Mouse (Mus musculus): ENCODE measurements at regions not wholly inside any gene's neighbourhood (a gene's known extent, or its start where the extent isn't known, plus 50 kb on each side); places are given as distances from the start of the nearest gene placed in this dataset.

DNA sequence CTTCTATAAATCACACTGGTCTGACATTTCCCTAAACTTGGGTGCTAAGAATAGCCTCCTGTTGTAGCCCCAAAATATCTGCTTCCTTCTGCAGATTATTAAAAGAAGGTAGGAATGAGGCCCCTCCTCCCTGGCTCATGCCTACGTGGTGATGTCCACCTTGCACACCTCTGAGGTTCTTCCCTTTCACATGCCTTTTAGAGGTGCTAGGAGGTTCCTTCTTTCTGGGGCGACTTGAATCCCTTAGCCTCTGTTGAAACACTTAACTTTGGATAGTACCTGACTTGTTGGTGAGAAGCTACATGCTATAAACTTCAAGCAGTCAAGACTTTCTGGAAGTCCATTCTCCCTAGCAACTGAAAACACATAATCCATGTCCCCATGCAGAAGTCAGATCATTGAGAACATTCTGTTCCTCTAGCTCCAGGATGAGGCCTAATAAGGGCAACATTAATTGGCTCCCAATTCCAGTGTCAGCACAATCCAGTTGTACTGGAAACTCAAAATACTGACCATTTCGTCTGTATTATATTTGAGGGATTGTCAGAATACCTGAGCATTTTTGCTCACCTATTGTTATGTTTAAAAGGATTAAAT lies 313.5 kb downstream of the Epha4 start:
- DNase-seq (ENCODE audit: low spot score), result no peak

DNA sequence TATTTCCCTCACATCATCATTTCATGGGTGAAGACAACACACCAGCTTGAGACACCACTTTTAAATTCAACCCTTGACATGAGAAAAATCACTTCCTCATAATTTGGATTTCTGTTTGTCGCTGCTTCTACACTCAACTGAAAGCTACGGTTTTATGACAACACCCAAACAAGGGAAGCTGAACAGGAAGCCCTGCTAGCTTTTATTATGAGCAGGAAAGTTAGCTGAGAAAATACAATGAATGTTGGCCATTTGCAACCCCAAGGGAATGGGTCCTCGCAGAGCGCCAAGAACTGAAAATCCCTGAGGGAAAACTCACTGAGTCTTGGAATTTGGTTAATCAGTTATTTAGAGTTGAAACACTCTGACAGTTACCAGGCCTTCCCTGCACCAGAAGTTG lies 311.9 kb downstream of the Epha4 start:
- no peak for DNase-seq (ENCODE audit: low spot score)

DNA sequence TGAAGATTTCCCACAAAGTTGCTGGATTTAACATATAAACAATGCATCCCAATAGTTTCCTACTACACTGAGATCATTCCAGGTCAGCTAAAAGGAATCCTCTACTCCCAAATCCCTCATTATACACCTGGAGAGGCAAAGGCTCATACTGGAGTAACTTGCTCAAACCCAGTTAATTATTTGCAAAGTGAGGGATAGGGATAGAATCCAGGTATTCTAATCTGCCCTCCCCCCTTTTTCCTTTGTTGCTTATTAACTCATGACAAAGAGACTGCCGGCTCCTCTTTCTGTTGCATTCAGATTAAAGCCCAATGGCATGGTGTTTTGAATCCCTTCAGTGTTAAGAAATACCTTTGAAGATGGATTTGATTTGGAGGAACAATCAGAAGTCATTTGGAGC lies 308.4 kb downstream of the Epha4 start:
- no peak for DNase-seq (ENCODE audit: low spot score)

DNA sequence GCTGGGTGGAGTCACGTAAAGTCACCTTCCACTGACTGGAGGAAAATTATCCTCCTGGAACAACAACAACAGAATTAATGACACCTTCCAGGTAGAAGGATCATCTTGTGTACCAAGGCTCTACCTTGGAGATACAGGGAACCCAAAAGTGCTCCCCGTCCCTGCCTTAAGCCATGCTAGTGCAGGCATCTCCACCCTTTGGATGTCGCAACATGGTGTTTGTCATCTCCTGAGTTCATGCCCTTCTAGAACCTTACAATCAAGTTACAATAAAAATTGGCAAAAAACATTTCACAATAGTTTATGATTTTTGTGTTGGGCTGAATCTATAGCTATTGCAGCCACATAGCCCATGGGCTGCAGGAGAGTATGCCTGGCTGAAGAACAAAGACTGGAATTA lies 305.5 kb downstream of the Epha4 start:
- no peak for DNase-seq (ENCODE audit: low spot score)

DNA sequence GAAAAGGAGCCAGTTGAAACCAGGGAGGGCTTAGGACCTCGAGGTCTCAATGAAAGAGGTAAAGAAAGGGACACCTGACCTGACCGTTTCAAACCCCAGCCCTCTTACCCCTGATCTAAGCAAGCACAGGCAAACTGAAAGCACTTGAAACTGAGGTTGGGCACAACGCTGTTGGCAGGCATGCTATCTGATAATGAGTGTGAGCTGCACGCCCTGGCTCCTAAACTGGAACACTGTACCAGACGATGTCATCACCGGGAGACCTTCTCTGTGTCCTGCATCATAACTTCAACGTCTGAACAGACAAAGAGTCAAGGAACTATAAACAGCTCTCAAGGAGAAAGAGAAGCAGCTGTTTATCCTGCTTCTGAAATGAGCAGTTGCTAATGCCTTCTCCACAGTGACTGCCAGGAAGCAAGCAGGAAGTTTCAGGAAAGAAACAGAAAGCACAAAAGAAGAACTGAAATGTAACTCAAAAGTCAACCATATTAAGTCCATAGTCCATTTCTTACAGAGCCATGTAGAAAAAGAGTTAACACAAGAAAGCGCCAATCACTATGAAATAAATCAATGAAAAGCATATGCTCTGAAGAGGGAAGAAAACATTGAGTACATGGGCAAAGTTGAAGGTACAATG lies 301.3 kb downstream of the Epha4 start:
- no peak for DNase-seq (ENCODE audit: low spot score)

DNA sequence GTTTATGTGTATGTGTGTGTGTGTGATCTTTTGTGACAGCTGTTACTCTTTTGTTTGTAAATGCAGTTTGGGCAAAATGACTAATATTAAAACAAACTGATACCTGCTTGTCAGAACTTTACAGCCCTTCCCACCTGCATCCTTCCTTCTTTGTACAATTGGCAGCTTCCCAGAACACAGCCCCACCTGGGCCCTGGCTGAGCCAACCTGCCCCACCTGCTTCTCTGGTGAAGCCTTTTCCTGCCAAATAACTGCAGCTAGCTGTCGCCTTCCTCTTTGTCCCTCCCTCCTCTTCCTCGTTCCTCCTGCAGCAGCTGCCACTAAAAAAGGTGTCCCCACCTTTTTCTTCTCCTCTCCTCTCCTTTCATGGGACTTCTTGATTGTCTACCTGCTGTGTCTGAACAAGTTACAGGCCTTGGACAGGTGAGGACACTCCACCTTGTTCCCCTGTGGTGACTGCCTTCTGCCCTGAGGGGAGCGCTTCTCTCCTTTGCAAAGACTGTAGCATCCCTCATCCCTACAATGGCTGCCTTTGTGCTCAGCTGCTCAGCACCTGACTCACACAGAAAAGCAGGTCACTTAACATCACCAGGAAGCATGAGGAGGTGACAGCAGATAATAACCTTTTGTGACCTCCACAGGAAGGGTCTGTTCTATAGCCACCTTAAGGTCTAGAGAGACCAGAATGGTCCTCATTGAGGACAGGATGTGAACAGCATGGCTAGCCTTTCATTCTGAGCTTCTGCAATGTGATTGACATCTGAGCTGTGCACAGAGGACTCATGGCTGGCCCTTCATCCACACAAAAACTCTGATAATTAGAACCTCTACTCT lies 295.2 kb downstream of the Epha4 start:
- no peak for DNase-seq (ENCODE audit: low spot score)

DNA sequence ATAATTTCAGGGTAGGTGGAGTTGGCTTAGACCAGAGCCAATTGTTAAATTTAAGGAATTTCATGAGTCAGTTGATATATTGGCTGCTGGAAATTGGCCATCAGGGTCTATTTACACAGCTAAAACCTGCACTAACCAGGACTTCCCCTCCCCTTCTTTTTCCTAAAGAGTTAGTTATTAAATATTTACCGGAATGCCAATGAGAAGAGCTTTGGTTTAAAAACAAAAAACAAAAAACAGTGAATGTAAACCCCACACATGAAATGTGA lies 294.6 kb downstream of the Epha4 start:
- DNase-seq (ENCODE audit: low spot score), result no peak

DNA sequence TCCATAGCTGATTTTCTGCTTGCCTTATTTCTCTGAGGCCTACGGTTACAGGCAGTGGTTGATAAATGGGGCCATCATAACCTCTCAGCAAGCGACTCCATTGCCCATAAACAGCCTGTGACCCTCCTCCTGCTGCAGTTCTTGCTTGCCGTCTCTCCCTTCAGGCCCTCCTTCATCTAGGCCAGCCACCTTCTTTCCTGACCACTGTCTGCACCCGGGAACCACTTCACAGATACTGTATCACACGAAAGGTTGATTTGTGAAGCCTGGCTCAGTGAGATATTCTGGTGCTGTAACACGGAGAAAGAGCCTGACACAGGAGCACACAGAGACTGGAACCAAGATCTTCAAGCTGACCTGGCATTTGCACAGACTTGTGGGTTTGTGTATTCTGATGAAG lies 294.1 kb downstream of the Epha4 start:
- DNase-seq (ENCODE audit: low spot score), result no peak

DNA sequence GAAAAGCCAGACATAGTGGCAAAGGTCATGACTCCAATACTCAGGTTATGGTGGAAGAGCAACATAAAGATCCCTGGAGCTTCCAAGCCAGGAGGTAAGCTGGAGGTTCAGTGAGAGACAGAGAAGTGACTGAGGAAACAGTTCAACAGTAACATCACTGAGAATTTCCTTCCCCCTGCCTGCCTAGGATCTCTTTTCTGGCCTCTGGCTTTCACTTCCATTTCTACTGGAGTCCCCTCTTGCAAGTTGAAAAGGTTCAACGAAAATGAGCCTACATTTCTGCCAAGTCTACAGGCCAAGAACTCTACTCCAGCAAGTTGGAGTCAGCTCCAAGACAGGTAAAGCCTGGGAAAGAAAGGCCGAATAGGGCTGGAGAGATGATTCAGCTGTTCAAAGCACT lies 293.0 kb downstream of the Epha4 start:
- no peak for DNase-seq (ENCODE audit: low spot score)

DNA sequence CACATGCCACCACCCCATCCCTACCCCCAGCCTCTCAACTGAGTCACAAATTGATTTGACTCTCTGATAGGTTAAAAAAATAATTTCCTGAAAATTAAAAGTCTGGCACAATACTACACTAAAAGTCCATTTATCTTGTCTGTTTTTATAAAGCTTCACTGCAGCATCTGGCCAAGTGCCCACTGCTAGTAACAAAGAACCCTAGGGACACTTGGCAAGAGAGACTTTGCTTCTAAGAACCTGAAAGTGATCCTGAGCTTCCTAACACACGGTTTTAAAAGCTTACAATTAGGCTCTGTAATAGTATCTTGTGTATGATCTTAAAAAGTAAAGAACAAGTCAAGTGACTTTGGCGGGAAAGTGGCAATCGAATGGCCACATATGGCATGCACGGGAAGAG lies 288.3 kb downstream of the Epha4 start:
- peak; percentile 12 for DNase-seq (ENCODE audit: low spot score)

DNA sequence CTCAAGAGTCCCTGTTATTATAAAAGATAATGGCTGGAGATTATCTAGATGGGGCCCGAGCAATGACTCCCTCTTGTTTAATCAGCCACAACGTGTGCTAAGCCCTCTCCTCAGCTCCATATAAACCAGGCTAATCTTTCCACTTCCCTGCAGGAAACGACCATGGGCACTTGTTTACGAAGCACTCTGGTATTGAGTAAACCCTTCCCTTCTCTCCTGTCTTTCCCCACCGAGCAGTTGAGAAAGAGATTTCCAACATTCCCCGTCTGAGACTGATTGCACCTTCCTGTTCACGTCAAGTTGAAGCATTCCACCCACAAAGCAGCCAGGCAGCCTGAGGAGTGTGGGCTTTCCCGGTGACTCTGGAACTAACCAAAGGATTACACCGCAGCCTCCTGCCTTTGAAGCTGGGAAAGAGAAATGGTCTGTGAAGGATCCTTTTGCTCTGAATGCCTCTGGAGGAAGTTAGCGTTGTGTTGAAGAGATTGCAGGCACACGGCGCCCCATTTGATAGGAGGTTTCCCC lies 287.8 kb downstream of the Epha4 start:
- no peak for DNase-seq (ENCODE audit: low spot score)

DNA sequence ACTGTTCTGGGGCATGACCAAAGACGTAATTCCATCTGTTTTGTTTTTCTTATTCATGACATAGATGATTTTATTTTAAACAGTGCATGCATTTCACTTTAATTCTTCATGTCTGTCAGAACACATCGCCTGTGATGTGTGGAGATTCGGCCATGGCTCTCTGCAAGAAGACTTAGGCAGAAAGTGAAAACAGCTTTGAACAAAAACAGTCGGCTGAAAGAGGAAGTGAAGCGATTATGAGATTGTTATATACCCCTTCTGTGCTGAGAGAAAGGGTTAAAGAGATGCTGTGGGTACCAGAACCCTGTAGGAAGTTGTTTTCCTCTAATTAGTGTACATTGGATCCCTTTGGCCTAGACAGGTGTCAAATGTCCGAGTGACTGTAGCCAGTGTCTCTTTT lies 287.1 kb downstream of the Epha4 start:
- DNase-seq (ENCODE audit: low spot score), result no peak

DNA sequence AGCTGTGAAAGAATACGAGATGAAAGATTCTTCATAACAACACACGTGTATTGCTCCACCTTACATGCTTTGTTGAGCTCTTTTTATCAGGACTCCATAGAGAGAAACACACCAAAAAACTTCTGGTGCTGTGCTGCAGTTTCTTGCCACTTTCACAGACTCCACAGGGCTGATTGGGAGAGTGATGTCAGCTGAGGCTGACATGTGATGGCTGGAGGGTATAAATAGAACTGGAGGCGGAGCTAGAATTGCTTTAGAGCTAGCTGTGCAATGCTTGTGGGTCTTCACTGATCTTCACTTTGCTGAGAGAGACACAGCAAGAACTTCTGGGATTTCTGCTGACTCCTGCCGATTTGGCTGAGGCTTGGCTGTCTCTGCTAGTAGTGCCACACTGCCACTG lies 285.3 kb downstream of the Epha4 start:
- DNase-seq (ENCODE audit: low spot score), result no peak

DNA sequence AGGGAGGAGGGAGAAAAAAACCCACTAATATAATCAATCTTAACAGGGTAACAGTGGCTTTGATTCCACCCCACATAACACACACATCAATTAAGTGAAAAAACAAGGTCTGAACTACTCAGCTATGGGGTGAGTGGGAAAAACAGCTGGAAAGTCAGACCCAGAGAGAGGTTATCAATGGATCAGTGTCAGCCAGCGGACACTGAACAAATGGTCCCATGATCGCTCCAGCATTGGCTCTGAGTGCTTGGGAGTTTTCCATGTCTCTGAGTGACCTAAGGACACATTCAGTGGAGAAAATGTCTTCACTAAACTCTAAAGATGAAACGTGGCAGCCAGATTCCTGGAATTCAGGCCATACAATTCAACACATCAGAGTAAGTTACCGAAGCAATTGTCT lies 281.9 kb downstream of the Epha4 start:
- DNase-seq (ENCODE audit: low spot score), result no peak

DNA sequence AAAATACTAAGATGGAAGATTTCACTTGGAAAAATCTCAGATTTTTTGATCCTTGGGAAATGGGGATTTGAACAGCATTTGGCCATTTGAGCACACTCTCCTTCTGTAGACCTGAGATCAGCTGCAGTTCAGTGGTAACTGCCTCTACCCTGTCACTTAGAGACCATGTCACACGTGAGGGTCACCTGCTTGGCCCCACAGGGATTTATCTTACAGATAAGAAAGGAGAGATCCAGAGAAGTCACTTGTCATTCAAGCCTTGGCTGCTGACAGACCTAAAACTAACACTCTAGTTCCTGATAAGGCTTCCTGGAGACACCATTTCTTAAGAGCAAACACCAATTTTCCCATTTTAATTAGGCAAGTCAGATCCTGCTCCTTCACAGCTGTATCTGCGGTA lies 270.2 kb downstream of the Epha4 start:
- no peak for DNase-seq (ENCODE audit: low spot score)

DNA sequence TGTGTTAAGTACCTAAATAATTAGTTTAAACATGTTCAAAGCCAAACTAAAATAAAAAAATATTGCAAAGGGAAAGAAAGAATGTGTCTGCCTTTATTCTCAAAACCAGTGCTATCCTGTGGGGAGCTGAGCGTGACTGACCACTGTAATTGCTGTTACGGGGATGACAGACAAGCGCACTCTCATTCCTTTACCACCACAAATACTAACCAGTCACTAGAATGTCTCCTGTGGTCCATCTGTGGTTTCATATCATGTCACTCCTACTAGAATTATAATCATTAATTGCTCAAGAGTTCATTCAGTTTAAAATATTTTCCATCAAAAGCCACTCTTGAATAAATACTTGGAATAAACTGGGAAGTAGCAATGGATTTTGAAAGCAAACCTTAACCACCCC lies 268.8 kb downstream of the Epha4 start:
- DNase-seq (ENCODE audit: low spot score), result no peak

DNA sequence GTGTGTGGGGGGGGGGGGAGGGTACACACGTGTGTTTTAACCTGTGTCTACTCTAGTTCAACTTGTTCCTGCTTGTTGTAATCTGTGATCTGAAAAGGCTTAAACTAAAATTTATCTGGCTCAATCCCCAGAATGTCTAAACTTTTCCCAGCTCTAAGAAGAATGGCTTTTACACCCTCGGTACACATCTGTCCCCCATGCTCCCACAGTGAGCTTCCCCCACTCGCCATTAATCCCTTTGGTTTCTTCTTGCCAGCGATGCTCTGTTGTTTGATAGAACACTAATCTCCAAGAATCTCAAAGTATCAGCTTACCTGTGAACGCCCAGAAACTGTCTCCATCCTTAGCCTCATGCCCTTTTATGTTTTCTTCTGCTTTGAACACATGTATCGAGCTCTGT lies 260.6 kb downstream of the Epha4 start:
- no peak for DNase-seq (ENCODE audit: low spot score)

DNA sequence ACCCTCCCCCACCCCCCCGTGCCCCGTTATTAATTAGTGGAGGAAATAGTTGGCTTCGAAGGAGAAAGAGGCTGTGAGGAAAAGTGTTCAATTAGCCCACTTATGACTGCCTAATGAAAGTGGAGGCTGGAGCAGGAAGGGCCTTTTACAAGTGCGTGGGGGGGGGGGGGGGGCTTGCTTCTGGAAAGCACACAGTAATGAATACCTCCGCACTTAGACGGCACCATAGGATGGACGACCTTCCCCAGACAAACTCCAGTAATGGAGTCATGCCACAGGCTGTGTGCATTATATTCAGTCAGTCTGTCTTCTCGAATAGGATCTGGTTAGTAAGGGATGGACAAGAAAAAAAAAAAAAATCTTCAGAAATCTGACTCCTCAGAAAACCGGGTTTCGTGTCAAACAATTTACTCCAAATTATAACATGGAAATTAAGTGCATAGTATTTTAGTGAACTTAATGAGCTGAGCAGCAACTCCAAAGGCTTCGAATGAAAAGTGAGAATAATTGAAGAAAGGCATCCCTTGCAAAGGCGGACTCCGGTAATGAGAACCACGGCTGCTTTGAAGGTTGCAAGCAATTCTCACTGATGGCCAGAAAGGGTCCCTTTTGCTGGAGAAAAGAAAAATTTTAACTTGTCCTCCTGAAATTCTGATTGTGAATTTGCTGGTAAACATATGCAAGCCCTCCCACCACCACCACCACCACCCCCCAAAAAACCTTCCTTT lies 258.6 kb downstream of the Epha4 start:
- no peak for DNase-seq (ENCODE audit: low spot score)

DNA sequence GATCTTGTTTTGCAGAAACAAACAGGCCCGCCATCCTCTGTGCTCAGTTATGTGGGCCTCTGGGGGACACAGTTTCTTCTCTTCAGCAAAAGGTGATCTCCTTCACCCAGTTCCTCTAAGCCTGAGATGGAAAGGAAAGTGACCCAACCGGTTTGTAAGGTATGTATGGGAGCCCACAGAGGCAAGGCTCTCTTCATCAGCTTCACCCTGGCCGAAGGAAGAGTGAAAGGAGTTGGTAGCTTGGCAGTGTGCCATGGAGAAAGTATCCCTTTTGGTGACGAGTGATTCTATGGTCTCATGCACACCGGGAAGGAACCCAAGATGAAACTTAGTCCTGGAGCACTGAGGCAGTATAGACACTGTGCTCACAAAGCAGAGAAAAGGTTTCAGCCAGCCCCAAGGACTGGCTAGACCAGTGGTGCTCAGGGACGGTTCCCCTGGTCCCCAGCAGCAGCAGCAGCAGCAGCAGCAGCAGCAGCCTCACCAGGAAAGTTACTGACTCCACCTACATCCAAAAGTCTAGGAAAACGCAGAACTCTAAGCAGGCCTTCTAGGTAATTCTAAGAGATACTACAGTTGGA lies 256.1 kb downstream of the Epha4 start:
- no peak for DNase-seq (ENCODE audit: low spot score)

DNA sequence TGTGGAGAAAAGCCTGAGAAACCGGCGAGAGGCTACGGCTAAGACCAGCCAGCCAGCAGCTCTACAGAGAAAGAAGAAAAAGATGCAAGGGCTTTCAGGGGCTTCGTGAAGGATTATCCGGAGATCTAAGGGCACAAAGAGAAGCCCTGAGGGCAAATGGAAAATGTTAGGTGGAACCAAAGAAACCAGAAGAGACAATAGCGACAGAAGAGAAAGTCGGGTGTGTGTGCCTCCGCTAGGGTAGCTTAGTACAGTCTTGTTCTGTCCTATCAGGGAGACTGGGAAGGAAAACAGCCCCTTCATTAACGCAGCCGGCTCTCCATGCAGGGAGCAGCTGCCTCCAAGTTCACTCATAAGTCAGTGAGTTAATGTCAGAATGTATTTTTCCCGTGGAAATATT lies 255.1 kb downstream of the Epha4 start:
- no peak for DNase-seq (ENCODE audit: low spot score)

DNA sequence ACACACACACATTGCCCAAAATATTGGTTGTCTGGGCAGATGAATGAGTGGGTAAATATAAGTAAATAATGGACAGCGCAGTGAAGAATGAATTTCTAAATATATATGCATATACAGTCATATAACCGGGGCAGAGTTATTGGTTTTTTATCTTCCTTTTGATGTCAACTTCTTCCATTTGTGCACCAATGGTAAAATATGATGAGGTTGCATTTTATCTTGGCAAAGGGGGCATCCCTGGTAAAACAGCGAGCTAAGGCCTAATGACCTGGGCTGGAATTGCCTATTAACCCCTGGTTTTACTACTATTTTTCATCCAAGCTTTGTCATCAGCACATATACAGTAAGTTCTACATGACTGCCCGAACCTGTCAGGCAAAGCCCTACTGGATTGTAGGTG lies 253.2 kb downstream of the Epha4 start:
- DNase-seq (ENCODE audit: low spot score), result no peak

DNA sequence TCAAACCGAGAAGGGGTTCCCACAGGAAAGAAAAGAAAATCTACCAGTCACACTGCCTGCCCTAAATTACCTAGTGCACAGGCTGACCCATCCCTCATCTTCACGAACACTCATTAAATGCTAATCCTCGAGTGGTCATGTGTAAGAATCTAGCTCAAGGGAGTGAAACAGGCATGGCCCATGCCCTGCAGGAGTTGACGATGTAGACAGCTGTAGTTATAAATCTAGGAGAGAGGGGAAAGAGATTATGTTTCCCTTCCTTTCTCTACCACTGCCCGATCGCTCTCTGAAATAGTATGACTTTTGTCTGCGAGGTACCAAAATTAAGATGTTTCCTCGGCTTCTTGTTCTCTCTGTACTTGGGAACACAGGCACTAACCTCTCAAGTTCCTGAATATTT lies 249.2 kb downstream of the Epha4 start:
- DNase-seq (ENCODE audit: low spot score), result no peak
